Mouse (Mus musculus) spleen, adult 2 months (tissue): ENCODE measurements at regions not wholly inside any gene's neighbourhood (a gene's known extent, or its start where the extent isn't known, plus 50 kb on each side); places are given as distances from the start of the nearest gene placed in this dataset.

Experiments used
- DNase-seq, 2 experiments: peaks; one replicate each; pipeline versions ENCODE4 v3.0.0 to v3.0.0-alpha.2; 2012 to 2021; ENCODE audit warnings: low spot score in 2 of 2, low read depth in 1 of 2
- H3K27ac ChIP-seq: fragments of 200-500 bp; 2 replicates; pipeline ENCODE4 v1.5.1; 2012; ENCODE audit warnings: low read length, inconsistent platforms; ENCODE audit not compliant: insufficient read depth
- H3K27me3 ChIP-seq: fragments of 200-500 bp; 2 replicates; pipeline ENCODE4 v1.6.1; 2012; ENCODE audit warnings: mild to moderate bottlenecking, moderate library complexity, low read length, inconsistent platforms; ENCODE audit not compliant: control insufficient read depth, insufficient read depth
- H3K36me3 ChIP-seq: fragments of 200-500 bp; 2 replicates; pipeline ENCODE4 v1.6.1; 2012; ENCODE audit warnings: mild to moderate bottlenecking, low read length, inconsistent platforms; ENCODE audit not compliant: control insufficient read depth, insufficient read depth
- H3K4me1 ChIP-seq: fragments of 200-500 bp; 2 replicates; pipeline ENCODE4 v1.6.1; 2011; ENCODE audit warnings: inconsistent platforms; ENCODE audit not compliant: control insufficient read depth, insufficient read depth, insufficient read length
- H3K4me3 ChIP-seq: fragments of 200-500 bp; 2 replicates; pipeline ENCODE4 v1.5.1; 2011; ENCODE audit warnings: mild to moderate bottlenecking, inconsistent platforms; ENCODE audit not compliant: insufficient read depth, insufficient read length; ENCODE audit errors: extremely low read depth
- CTCF ChIP-seq: fragments of 200-500 bp; IDR thresholded peaks from 2 replicates; pipeline ENCODE4 v1.5.1; 2011; ENCODE audit warnings: mild to moderate bottlenecking, inconsistent platforms; ENCODE audit not compliant: insufficient read depth, insufficient read length, insufficient replicate concordance; ENCODE audit errors: extremely low read depth
- POLR2A ChIP-seq: fragments of 200-500 bp; IDR thresholded peaks from 2 replicates; pipeline ENCODE4 v1.6.1; 2011; ENCODE audit warnings: low read depth, low read length, inconsistent platforms
- WGBS: fragments of 180-500 bp; shearing (Covaris S2); methylation state at CpG from one replicate; pipeline ENCODE4 v1.1.7; 2018; 5-methylcytosine and 5-hydroxymethylcytosine counted together

DNA sequence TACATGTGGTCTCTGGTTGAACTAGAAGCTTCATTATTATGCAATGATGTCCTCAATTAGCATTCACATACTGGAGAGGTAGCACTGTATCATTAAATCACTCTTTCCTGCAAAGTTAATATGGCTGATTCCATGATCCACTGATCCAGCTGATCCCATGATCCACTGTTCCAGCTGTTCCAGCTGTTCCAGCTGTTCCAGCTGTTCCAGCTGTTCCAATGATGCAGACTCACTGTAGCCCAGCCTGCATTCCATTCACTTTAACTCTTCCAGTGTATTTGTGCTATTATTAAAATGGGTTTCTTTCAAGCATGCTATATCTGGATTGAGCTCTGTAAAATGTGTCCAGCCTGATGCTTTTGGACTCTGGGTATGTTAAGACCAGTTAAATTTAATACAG, 136.8 kb downstream of the Thbs2 start:
- TF ChIP-seq POLR2A = no peak
- TF ChIP-seq CTCF = no peak
- no peak for DNase-seq
- H3K4me1 ChIP-seq = no peaks in the 10 kb centered on the region
- H3K27ac ChIP-seq = no peak overlapping the region
- H3K27me3 ChIP-seq = no peaks in the 10 kb centered on the region
- no peak overlapping the region for H3K4me3 ChIP-seq
- no peaks in the 10 kb centered on the region for H3K36me3 ChIP-seq

GRCm38 (mm10) chr17:14553195-14553594, 140.8 kb downstream of the Thbs2 start:
- no peak overlapping the region for H3K27ac ChIP-seq
- WGBS = 88% methylated on average over 3 of the region's 3 CpGs
- no peaks in the 10 kb centered on the region for H3K36me3 ChIP-seq
- H3K4me3 ChIP-seq = no peak overlapping the region; the same call in 1 of the 2 replicates
- H3K4me1 ChIP-seq = no peaks in the 10 kb centered on the region
- H3K27me3 ChIP-seq = no peaks in the 10 kb centered on the region
- TF ChIP-seq POLR2A = no peak
- TF ChIP-seq CTCF = no peak
- no peak for DNase-seq

DNA sequence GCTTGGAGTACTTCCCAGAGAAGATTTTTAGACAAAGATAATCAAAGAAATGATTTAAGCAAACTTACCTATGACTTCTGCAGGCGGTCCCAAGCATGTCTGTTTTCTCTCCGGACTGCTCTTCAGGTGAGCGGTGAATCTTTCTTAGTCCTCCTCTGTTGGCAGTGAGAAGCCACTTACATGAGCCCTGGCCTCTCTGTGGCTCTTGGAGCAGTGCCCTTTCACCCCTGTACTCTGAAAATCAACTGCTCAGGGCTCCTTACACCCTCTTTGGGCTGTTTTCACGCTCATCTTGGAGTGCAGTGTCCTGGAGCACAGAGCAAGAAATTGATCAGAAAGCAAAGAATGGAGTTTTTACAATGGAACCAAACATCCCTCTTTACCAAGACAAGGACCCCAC, 142.0 kb downstream of the Thbs2 start:
- no peak for TF ChIP-seq POLR2A
- no peak for TF ChIP-seq CTCF
- Histone ChIP-seq H3K27ac (no peak overlapping the region), H3K36me3 (no peaks in the 10 kb centered on the region), H3K4me1 (no peaks in the 10 kb centered on the region), H3K4me3 (no peak overlapping the region), H3K27me3 (no peaks in the 10 kb centered on the region)
- 84% methylated on average over 4 of the region's 4 CpGs for WGBS
- DNase-seq = no peak

GRCm38 (mm10) chr17:14551610-14552009, 142.4 kb downstream of the Thbs2 start:
- no peaks in the 10 kb centered on the region for H3K36me3 ChIP-seq
- TF ChIP-seq POLR2A = no peak
- TF ChIP-seq CTCF = no peak

GRCm38 (mm10) chr17:14545822-14546473, 148.1 kb downstream of the Thbs2 start:
- no peaks in the 10 kb centered on the region for H3K27me3 ChIP-seq
- H3K36me3 ChIP-seq = no peaks in the 10 kb centered on the region
- no peak for DNase-seq
- no peak overlapping the region for H3K4me3 ChIP-seq
- no peak overlapping the region for H3K27ac ChIP-seq
- no peaks in the 10 kb centered on the region for H3K4me1 ChIP-seq
- WGBS = 26% methylated on average over 16 of the region's 16 CpGs
- TF ChIP-seq POLR2A (no peak), CTCF (peak; percentile 9; the same call in 1 of the 2 replicates)

More at GRCm38 (mm10) chr17:14551610-14552009, 142.4 kb downstream of the Thbs2 start:
- Histone ChIP-seq H3K4me3 (no peak overlapping the region), H3K27me3 (no peaks in the 10 kb centered on the region), H3K4me1 (no peaks in the 10 kb centered on the region), H3K27ac (no peak overlapping the region)
- WGBS = 75% methylated on average over 4 of the region's 4 CpGs
- no peak for DNase-seq

- no peaks in the 10 kb centered on the region for H3K4me1 ChIP-seq
- no peak overlapping the region for H3K27ac ChIP-seq
- H3K27me3 ChIP-seq = no peaks in the 10 kb centered on the region
- 56% methylated on average over 4 of the region's 4 CpGs for WGBS
- H3K36me3 ChIP-seq = no peaks in the 10 kb centered on the region
- DNase-seq = no peak
- H3K4me3 ChIP-seq = no peak overlapping the region
- TF ChIP-seq POLR2A (no peak), CTCF (no peak)
Observed at GRCm38 (mm10) chr17:14544343-14545002, 149.6 kb downstream of the Thbs2 start.

- 83% methylated on average over 8 of the region's 8 CpGs for WGBS
- Histone ChIP-seq H3K27me3 (no peaks in the 10 kb centered on the region), H3K4me3 (no peak overlapping the region), H3K27ac (no peak overlapping the region), H3K36me3 (no peaks in the 10 kb centered on the region), H3K4me1 (no peaks in the 10 kb centered on the region)
- TF ChIP-seq CTCF (no peak), POLR2A (no peak)
- DNase-seq = no peak
Observed at GRCm38 (mm10) chr17:14541035-14541434, 153.0 kb downstream of the Thbs2 start.
